Mouse (Mus musculus) liver, postnatal 0 days (tissue): Measurements from ENCODE around the gene Atp8a1. TPM values are rescaled to one million over a fixed set of nuclear protein-coding genes. Genes with fewer than 3 reads are reported as not detected.
A peak's percentile ranks its signal among the peaks of the same experiment; 100 is the strongest.

Source experiments
- ATAC-seq: fragments of 200-750 bp; cut with Nextera tagmentation; 2 replicates; pipeline ENCODE4 v1.8.0; 2017; ENCODE audit warnings: mild to moderate bottlenecking, moderate library complexity
- DNase-seq: peaks from one replicate; pipeline ENCODE4 v3.0.0-alpha.2; 2016
- H3K27ac ChIP-seq: fragments of 300-500 bp; sonication (generic); 2 replicates; pipeline ENCODE4 v1.5.1; 2014; ENCODE audit warnings: antibody characterized with exemption, moderate library complexity, mild to moderate bottlenecking, low read depth
- H3K27me3 ChIP-seq: fragments of 300-500 bp; sonication (generic); 2 replicates; pipeline ENCODE4 v1.6.1; 2014; ENCODE audit warnings: low read length, control low read depth, mixed read lengths; ENCODE audit not compliant: insufficient read depth
- H3K36me3 ChIP-seq: fragments of 300-500 bp; sonication (generic); replicated peaks from 2 replicates; pipeline ENCODE4 v1.6.1; 2014; ENCODE audit warnings: mild to moderate bottlenecking, control low read depth, low read length, moderate library complexity, mixed read lengths; ENCODE audit not compliant: insufficient read depth
- H3K4me1 ChIP-seq: fragments of 300-500 bp; sonication (generic); 2 replicates; pipeline ENCODE4 v1.6.1; 2014; ENCODE audit warnings: antibody characterized with exemption, mild to moderate bottlenecking, control low read depth; ENCODE audit not compliant: insufficient read depth
- H3K4me2 ChIP-seq: fragments of 300-500 bp; sonication (generic); 2 replicates; pipeline ENCODE4 v1.6.1; 2014; ENCODE audit warnings: low read depth, mild to moderate bottlenecking, low read length, moderate library complexity, mixed read lengths
- H3K4me3 ChIP-seq: fragments of 300-500 bp; sonication (generic); 2 replicates; pipeline ENCODE4 v1.5.1; 2014; ENCODE audit warnings: low read depth, low read length
- H3K9ac ChIP-seq: fragments of 300-500 bp; sonication (generic); replicated peaks from 2 replicates; pipeline ENCODE4 v1.6.1; 2014; ENCODE audit warnings: mild to moderate bottlenecking, moderate library complexity
- H3K9me3 ChIP-seq: fragments of 300-500 bp; sonication (generic); 2 replicates; pipeline ENCODE4 v1.6.1; 2016; ENCODE audit warnings: mild to moderate bottlenecking, control low read depth, low read length, mixed read lengths
- CTCF ChIP-seq: sonication (generic); IDR thresholded peaks from 2 replicates; pipeline ENCODE4 v1.5.1; 2016; ENCODE audit warnings: antibody characterized with exemption, low read depth
- EP300 ChIP-seq: IDR thresholded peaks from 2 replicates; pipeline ENCODE4 v1.6.1; 2016; ENCODE audit warnings: antibody characterized with exemption, low read depth, mild to moderate bottlenecking
- WGBS: fragments of 180-500 bp; shearing (Covaris S2); extraction: QIAGEN DNeasy Blood & Tissue Kit; methylation state at CpG from one replicate; pipeline ENCODE4 v1.1.7; 2014; ENCODE audit not compliant: insufficient replicate concordance; 5-methylcytosine and 5-hydroxymethylcytosine counted together
- polyA plus RNA-seq: library from polyadenylated mRNA; unstranded; fragments of >200 nt; fragmentation: Nextera tagmentation; extraction: Ambion mirVana; gene quantifications from 2 replicates; pipeline ENCODE4 v1.2.1, GENCODE M21; 2015

Atp8a1 gene
- polyA plus RNA-seq, 1 experiment from 2014 or later = 18.5 TPM

GRCm38 (mm10) chr5:67606916-67607803, 240.1 kb downstream of the Atp8a1 start:
- H3K4me1 ChIP-seq = peaks cover 12% of the 10 kb centered on the region; the same call in 1 of the 2 replicates
- TF ChIP-seq EP300 (no peak), CTCF (peak; percentile 21; the same call in 1 of the 2 replicates)
- 2% methylated on average over 62 of the region's 66 CpGs for WGBS
- H3K9me3 ChIP-seq = no peaks in the 10 kb centered on the region
- no peaks in the 10 kb centered on the region for H3K36me3 ChIP-seq
- H3K27me3 ChIP-seq = peaks cover 71% of the 10 kb centered on the region
- ATAC-seq (0 out of 2 replicates have a peak, but pooled peaks have one; percentile 7), DNase-seq (peak; percentile 30)
- H3K9ac ChIP-seq = no peak overlapping the region
- peak overlapping the region; percentile 78 for H3K4me2 ChIP-seq
- H3K27ac ChIP-seq = no peak overlapping the region
- peak overlapping the region; percentile 50 for H3K4me3 ChIP-seq

- Histone ChIP-seq H3K9ac (no peak overlapping the region), H3K4me2 (no peak overlapping the region), H3K9me3 (no peaks in the 10 kb centered on the region), H3K4me3 (no peak overlapping the region), H3K27ac (no peak overlapping the region), H3K4me1 (peaks cover 12% of the 10 kb centered on the region; the same call in 1 of the 2 replicates), H3K27me3 (peaks cover 66% of the 10 kb centered on the region), H3K36me3 (no peaks in the 10 kb centered on the region)
- no peak for TF ChIP-seq CTCF
- 44% methylated on average over 5 of the region's 5 CpGs for WGBS
- DNase-seq = no peak
- ATAC-seq = no peak
These were observed 241.3 kb downstream of the Atp8a1 start for GRCm38 (mm10) chr5:67605951-67606350.

GRCm38 (mm10) chr5:67599935-67600334, 247.3 kb downstream of the Atp8a1 start:
- Histone ChIP-seq H3K27ac (no peak overlapping the region), H3K27me3 (peaks cover 7% of the 10 kb centered on the region; the same call in 1 of the 2 replicates), H3K4me3 (no peak overlapping the region), H3K4me2 (0 out of 2 replicates have a peak overlapping the region, but pooled peaks have one; percentile 6), H3K36me3 (no peaks in the 10 kb centered on the region), H3K4me1 (no peaks in the 10 kb centered on the region), H3K9me3 (no peaks in the 10 kb centered on the region), H3K9ac (no peak overlapping the region)
- 59% methylated on average over 9 of the region's 9 CpGs for WGBS
- no peak for TF ChIP-seq CTCF
- no peak for TF ChIP-seq EP300
- DNase-seq = no peak
- no peak for ATAC-seq

- no peak for DNase-seq
- Histone ChIP-seq H3K27me3 (no peaks in the 10 kb centered on the region), H3K4me2 (no peak overlapping the region), H3K9ac (no peak overlapping the region), H3K9me3 (no peaks in the 10 kb centered on the region), H3K27ac (no peak overlapping the region), H3K4me3 (no peak overlapping the region), H3K36me3 (no peaks in the 10 kb centered on the region), H3K4me1 (no peaks in the 10 kb centered on the region)
- WGBS = 71% methylated on average over 7 of the region's 7 CpGs
- ATAC-seq = no peak
- TF ChIP-seq EP300 (no peak), CTCF (no peak)
These were observed 251.6 kb downstream of the Atp8a1 start for GRCm38 (mm10) chr5:67595629-67596028.

- no peak for ATAC-seq
- H3K27ac ChIP-seq = no peak overlapping the region
- no peaks in the 10 kb centered on the region for H3K4me1 ChIP-seq
- no peak for TF ChIP-seq CTCF
- no peak for TF ChIP-seq EP300
- H3K36me3 ChIP-seq = no peaks in the 10 kb centered on the region
- no peak overlapping the region for H3K4me2 ChIP-seq
- DNase-seq = no peak
- H3K27me3 ChIP-seq = no peaks in the 10 kb centered on the region
- H3K4me3 ChIP-seq = no peak overlapping the region
- H3K9me3 ChIP-seq = no peaks in the 10 kb centered on the region
- no peak overlapping the region for H3K9ac ChIP-seq
- 81% methylated on average over 1 of the region's 1 CpGs for WGBS
These were observed 252.2 kb downstream of the Atp8a1 start for GRCm38 (mm10) chr5:67595070-67595469.

- ATAC-seq (no peak), DNase-seq (no peak)
- H3K4me2 ChIP-seq = no peak overlapping the region
- no peaks in the 10 kb centered on the region for H3K4me1 ChIP-seq
- H3K4me3 ChIP-seq = no peak overlapping the region
- no peak overlapping the region for H3K27ac ChIP-seq
- H3K27me3 ChIP-seq = no peaks in the 10 kb centered on the region
- WGBS = 35% methylated on average over 6 of the region's 6 CpGs
- H3K36me3 ChIP-seq = no peaks in the 10 kb centered on the region
- TF ChIP-seq CTCF = peak; percentile 47
- TF ChIP-seq EP300 = no peak
- H3K9me3 ChIP-seq = no peaks in the 10 kb centered on the region
- H3K9ac ChIP-seq = no peak overlapping the region
These were observed 267.3 kb downstream of the Atp8a1 start for GRCm38 (mm10) chr5:67579725-67580633.
